Mouse (Mus musculus): ENCODE data around the gene 4930544D05Rik.

Gene 4930544D05Rik

GRCm38 (mm10) chr11:70643051-70643450 lies 27.4 kb downstream of the 4930544D05Rik start:
- DNase-seq (ENCODE audit: low spot score) = no peak

- DNase-seq (ENCODE audit: low spot score) = no peak
Measured at GRCm38 (mm10) chr11:70644564-70645103, 29.0 kb downstream of the 4930544D05Rik start.

GRCm38 (mm10) chr11:70645461-70646258 lies 30.0 kb downstream of the 4930544D05Rik start:
- no peak for DNase-seq (ENCODE audit: low spot score)

- no peak for DNase-seq (ENCODE audit: low spot score)
Measured at GRCm38 (mm10) chr11:70646259-70646555, 30.6 kb downstream of the 4930544D05Rik start.

- DNase-seq (ENCODE audit: low spot score) = peak; percentile 97
Measured at GRCm38 (mm10) chr11:70646691-70647650, 31.3 kb downstream of the 4930544D05Rik start, which contains the start of the genes Rnf167 and Slc25a11. Rnf167 (plus strand) TSS chr11:70647235. Slc25a11 (minus strand) TSS chr11:70647479.

GRCm38 (mm10) chr11:70647716-70648420 lies 32.2 kb downstream of the 4930544D05Rik start:
- DNase-seq (ENCODE audit: low spot score) = peak; percentile 31

- no peak for DNase-seq (ENCODE audit: low spot score)
Measured at GRCm38 (mm10) chr11:70648512-70648911, 32.9 kb downstream of the 4930544D05Rik start.

- DNase-seq (ENCODE audit: low spot score) = no peak
Measured at GRCm38 (mm10) chr11:70649185-70649734, 33.6 kb downstream of the 4930544D05Rik start.

GRCm38 (mm10) chr11:70650322-70651175 lies 34.9 kb downstream of the 4930544D05Rik start:
- no peak for DNase-seq (ENCODE audit: low spot score)

- peak; percentile 60 for DNase-seq (ENCODE audit: low spot score)
Measured at GRCm38 (mm10) chr11:70651391-70651790, 35.7 kb downstream of the 4930544D05Rik start.

GRCm38 (mm10) chr11:70652029-70652883 lies 36.6 kb downstream of the 4930544D05Rik start:
- no peak for DNase-seq (ENCODE audit: low spot score)

- DNase-seq (ENCODE audit: low spot score) = no peak
Measured at GRCm38 (mm10) chr11:70652884-70653344, 37.3 kb downstream of the 4930544D05Rik start.

GRCm38 (mm10) chr11:70653345-70654197 lies 37.9 kb downstream of the 4930544D05Rik start:
- DNase-seq (ENCODE audit: low spot score) = peak; percentile 67

GRCm38 (mm10) chr11:70654198-70654922 lies 38.7 kb downstream of the 4930544D05Rik start, which contains the start of gene Pfn1:
Pfn1 (minus strand) TSS chr11:70654644.
- DNase-seq (ENCODE audit: low spot score) = peak; percentile 78

- DNase-seq (ENCODE audit: low spot score) = peak; percentile 89
Measured at GRCm38 (mm10) chr11:70654923-70655570, 39.4 kb downstream of the 4930544D05Rik start.

GRCm38 (mm10) chr11:70655571-70656455 lies 40.2 kb downstream of the 4930544D05Rik start:
- DNase-seq (ENCODE audit: low spot score) = peak; percentile 77
